Mouse (Mus musculus) neural tube, embryonic 11.5 days (tissue): ENCODE measurements around the gene Susd5. TPM values are rescaled to one million over a fixed set of nuclear protein-coding genes. Genes with fewer than 3 reads are reported as not detected.
A peak's percentile ranks its signal among the peaks of the same experiment; 100 is the strongest.

Experiments used
- ATAC-seq: fragments of 200-750 bp; cut with Nextera tagmentation; 2 replicates; pipeline ENCODE4 v1.8.0; 2017; ENCODE audit warnings: moderate number of reproducible peaks, mild to moderate bottlenecking, moderate TSS enrichment, moderate library complexity; ENCODE audit not compliant: insufficient read depth, low FRiP score, low TSS enrichment
- DNase-seq: peaks from one replicate; pipeline ENCODE4 v3.0.0-alpha.2; 2015; ENCODE audit warnings: low spot score
- H3K27ac ChIP-seq: fragments of 300-500 bp; sonication (generic); 2 replicates; pipeline ENCODE4 v1.5.1; 2014; ENCODE audit warnings: low read depth, mild to moderate bottlenecking, low read length
- H3K27me3 ChIP-seq: fragments of 300-500 bp; sonication (generic); 2 replicates; pipeline ENCODE4 v1.6.1; 2014; ENCODE audit warnings: mild to moderate bottlenecking, low read length, mixed read lengths; ENCODE audit not compliant: control insufficient read depth, insufficient read depth
- H3K36me3 ChIP-seq: fragments of 300-500 bp; sonication (generic); 2 replicates; pipeline ENCODE4 v1.6.1; 2014; ENCODE audit warnings: mild to moderate bottlenecking, low read length, moderate library complexity, mixed read lengths; ENCODE audit not compliant: control insufficient read depth, insufficient read depth
- H3K4me1 ChIP-seq: fragments of 300-500 bp; sonication (generic); 2 replicates; pipeline ENCODE4 v1.6.1; 2014; ENCODE audit warnings: low read length, mixed read lengths; ENCODE audit not compliant: control insufficient read depth, insufficient read depth
- H3K4me2 ChIP-seq: fragments of 300-500 bp; sonication (generic); 2 replicates; pipeline ENCODE4 v1.6.1; 2014; ENCODE audit warnings: low read depth, mild to moderate bottlenecking, moderate library complexity
- H3K4me3 ChIP-seq: fragments of 300-500 bp; sonication (generic); 2 replicates; pipeline ENCODE4 v1.5.1; 2014; ENCODE audit warnings: low read depth, low read length
- H3K9ac ChIP-seq: fragments of 300-500 bp; sonication (generic); 2 replicates; pipeline ENCODE4 v1.6.1; 2014; ENCODE audit warnings: mild to moderate bottlenecking, low read length
- H3K9me3 ChIP-seq: fragments of 300-500 bp; sonication (generic); 2 replicates; pipeline ENCODE4 v1.6.1; 2016; ENCODE audit warnings: low read length; ENCODE audit not compliant: control insufficient read depth
- WGBS: fragments of 180-500 bp; shearing (Covaris S2); extraction: QIAGEN DNeasy Blood & Tissue Kit; methylation state at CpG from one replicate; pipeline ENCODE4 v1.1.7; 2014; 5-methylcytosine and 5-hydroxymethylcytosine counted together
- polyA plus RNA-seq: library from polyadenylated mRNA; unstranded; fragments of >200 nt; fragmentation: Nextera tagmentation; extraction: Ambion mirVana; gene quantifications from 2 replicates; pipeline ENCODE4 v1.2.1, GENCODE M21; 2014

Susd5 gene
- polyA plus RNA-seq = 0.78 and 1.1 TPM in 2 replicates

- Histone ChIP-seq H3K4me1 (no peaks in the 10 kb centered on the region), H3K9me3 (no peaks in the 10 kb centered on the region), H3K27me3 (peaks cover 25% of the 10 kb centered on the region), H3K4me3 (peak within 1 kb of the TSS; percentile 41), H3K9ac (peak within 1 kb of the TSS; percentile 49), H3K27ac (no peak within 1 kb of the TSS), H3K4me2 (peak within 1 kb of the TSS; percentile 80), H3K36me3 (no peaks in the 10 kb centered on the region)
- ATAC-seq (peak; percentile 60), DNase-seq (peak; percentile 36)
- WGBS = under 1% methylated on average over 60 of the region's 60 CpGs
Observed at GRCm38 (mm10) chr9:114057090-114057796, at the start of gene Susd5. TSS of gene Susd5 (plus strand) at chr9:114057140.

DNA sequence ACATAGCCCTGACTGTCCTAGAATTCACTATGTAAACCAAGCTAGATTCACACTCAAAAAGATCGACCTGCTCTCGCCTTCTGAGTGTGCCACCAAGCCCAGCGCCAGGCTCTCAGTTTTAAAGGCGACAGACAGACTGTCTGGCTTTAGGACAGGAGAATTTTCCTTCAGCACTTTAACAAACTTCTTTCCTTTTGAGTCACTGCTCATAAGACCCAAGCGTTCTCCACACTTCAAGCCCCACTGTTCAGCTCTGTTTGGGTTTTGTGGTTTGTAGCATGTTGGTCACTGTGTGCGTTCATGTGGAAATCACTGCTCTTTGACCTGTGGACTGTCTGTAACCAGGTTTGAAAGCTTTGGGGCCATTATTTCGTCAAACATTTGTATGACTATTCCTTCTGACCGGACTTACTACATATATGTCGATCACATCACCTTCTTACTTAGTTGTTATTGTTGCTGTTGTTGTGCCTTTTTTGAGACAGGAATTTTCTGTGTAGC, 49.0 kb upstream of the Susd5 start:
- DNase-seq = no peak
- H3K4me1 ChIP-seq = no peaks in the 10 kb centered on the region
- no peaks in the 10 kb centered on the region for H3K27me3 ChIP-seq
- no peak overlapping the region for H3K9ac ChIP-seq
- no peak for ATAC-seq
- no peak overlapping the region for H3K27ac ChIP-seq
- no peaks in the 10 kb centered on the region for H3K9me3 ChIP-seq
- 91% methylated on average over 9 of the region's 9 CpGs for WGBS
- H3K4me3 ChIP-seq = no peak overlapping the region
- H3K4me2 ChIP-seq = no peak overlapping the region
- H3K36me3 ChIP-seq = no peaks in the 10 kb centered on the region

GRCm38 (mm10) chr9:114009526-114009925, 47.4 kb upstream of the Susd5 start:
- no peak overlapping the region for H3K4me3 ChIP-seq
- DNase-seq (peak; percentile 25), ATAC-seq (no peak)
- no peak overlapping the region for H3K4me2 ChIP-seq
- no peaks in the 10 kb centered on the region for H3K9me3 ChIP-seq
- H3K4me1 ChIP-seq = no peaks in the 10 kb centered on the region
- WGBS = 38% methylated on average over 5 of the region's 5 CpGs
- no peak overlapping the region for H3K27ac ChIP-seq
- no peaks in the 10 kb centered on the region for H3K36me3 ChIP-seq
- H3K27me3 ChIP-seq = no peaks in the 10 kb centered on the region
- H3K9ac ChIP-seq = no peak overlapping the region

DNA sequence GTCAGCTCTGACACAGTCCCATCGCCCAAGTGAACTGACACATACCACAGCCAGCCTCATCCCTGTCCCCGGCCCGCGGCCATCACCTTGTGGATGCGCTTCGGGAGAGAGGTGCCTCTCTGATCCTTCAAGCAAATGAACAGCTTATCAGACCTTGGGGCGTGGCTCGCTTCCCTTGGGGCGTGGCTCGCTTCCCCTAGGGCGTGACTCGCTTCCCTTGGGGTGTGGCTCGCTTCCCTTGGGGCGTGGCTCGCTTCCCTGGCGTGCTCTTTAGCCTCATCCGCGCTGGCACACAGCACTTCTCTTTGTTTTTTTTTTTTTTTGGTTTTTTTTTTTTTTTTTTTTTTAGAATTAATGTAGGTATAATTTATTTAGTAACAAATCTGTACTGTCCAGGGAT, 45.7 kb upstream of the Susd5 start:
- Histone ChIP-seq H3K4me2 (no peak overlapping the region), H3K9ac (no peak overlapping the region), H3K27ac (no peak overlapping the region), H3K9me3 (no peaks in the 10 kb centered on the region), H3K36me3 (no peaks in the 10 kb centered on the region), H3K27me3 (no peaks in the 10 kb centered on the region), H3K4me3 (no peak overlapping the region), H3K4me1 (no peaks in the 10 kb centered on the region)
- ATAC-seq = no peak
- no peak for DNase-seq
- 74% methylated on average over 18 of the region's 18 CpGs for WGBS

- Histone ChIP-seq H3K9me3 (no peaks in the 10 kb centered on the region), H3K4me3 (no peak overlapping the region), H3K4me1 (no peaks in the 10 kb centered on the region), H3K9ac (no peak overlapping the region), H3K27ac (no peak overlapping the region), H3K27me3 (no peaks in the 10 kb centered on the region), H3K4me2 (no peak overlapping the region), H3K36me3 (no peaks in the 10 kb centered on the region)
- DNase-seq = no peak
- WGBS = 76% methylated on average over 1 of the region's 1 CpGs
- ATAC-seq = no peak
Observed at GRCm38 (mm10) chr9:114014034-114014433, 42.9 kb upstream of the Susd5 start.

- Histone ChIP-seq H3K9me3 (no peaks in the 10 kb centered on the region), H3K27me3 (no peaks in the 10 kb centered on the region), H3K4me1 (no peaks in the 10 kb centered on the region), H3K4me3 (no peak overlapping the region), H3K9ac (no peak overlapping the region), H3K36me3 (no peaks in the 10 kb centered on the region), H3K4me2 (no peak overlapping the region), H3K27ac (no peak overlapping the region)
- WGBS = 85% methylated on average over 4 of the region's 4 CpGs
- no peak for ATAC-seq
- DNase-seq = no peak
Observed at GRCm38 (mm10) chr9:114015724-114016123, 41.2 kb upstream of the Susd5 start.

GRCm38 (mm10) chr9:114016402-114016801, 40.5 kb upstream of the Susd5 start:
- Histone ChIP-seq H3K27me3 (no peaks in the 10 kb centered on the region), H3K4me1 (no peaks in the 10 kb centered on the region), H3K4me3 (no peak overlapping the region), H3K27ac (no peak overlapping the region), H3K36me3 (no peaks in the 10 kb centered on the region), H3K4me2 (no peak overlapping the region), H3K9me3 (no peaks in the 10 kb centered on the region), H3K9ac (no peak overlapping the region)
- ATAC-seq (no peak), DNase-seq (no peak)
- 81% methylated on average over 4 of the region's 4 CpGs for WGBS

GRCm38 (mm10) chr9:114019012-114019762, 37.8 kb upstream of the Susd5 start:
- Histone ChIP-seq H3K4me1 (no peaks in the 10 kb centered on the region), H3K9me3 (no peaks in the 10 kb centered on the region), H3K9ac (no peak overlapping the region), H3K4me3 (no peak overlapping the region), H3K4me2 (no peak overlapping the region), H3K27ac (no peak overlapping the region), H3K27me3 (no peaks in the 10 kb centered on the region), H3K36me3 (no peaks in the 10 kb centered on the region)
- ATAC-seq (no peak), DNase-seq (no peak)
- WGBS = 91% methylated on average over 7 of the region's 7 CpGs

- DNase-seq (no peak), ATAC-seq (no peak)
- no peaks in the 10 kb centered on the region for H3K27me3 ChIP-seq
- no peaks in the 10 kb centered on the region for H3K4me1 ChIP-seq
- WGBS = 56% methylated on average over 4 of the region's 4 CpGs
- no peak overlapping the region for H3K27ac ChIP-seq
- no peak overlapping the region for H3K9ac ChIP-seq
- H3K4me2 ChIP-seq = no peak overlapping the region
- no peaks in the 10 kb centered on the region for H3K36me3 ChIP-seq
- H3K9me3 ChIP-seq = no peaks in the 10 kb centered on the region
- no peak overlapping the region for H3K4me3 ChIP-seq
Observed at GRCm38 (mm10) chr9:114022141-114022540, 34.8 kb upstream of the Susd5 start.
